Mouse (Mus musculus) adrenal gland (tissue): ENCODE measurements around the gene Ddhd1.
"Not testable (repeated sequence)": the region's sequence is repeated elsewhere in the genome, so short reads cannot be mapped to it uniquely, and the experiment has no call there.

Source experiments
- intact Hi-C: fragments of 180-260 bp; cut with DNase I; formaldehyde crosslinking; loops from one replicate; pipeline ENCODE4 v1.15.1; 2025

Ddhd1 gene

GRCm38 (mm10) chr14:45583494-45584027, 74.4 kb downstream of the Ddhd1 start:
- intact Hi-C loops = no loop called here

DNA sequence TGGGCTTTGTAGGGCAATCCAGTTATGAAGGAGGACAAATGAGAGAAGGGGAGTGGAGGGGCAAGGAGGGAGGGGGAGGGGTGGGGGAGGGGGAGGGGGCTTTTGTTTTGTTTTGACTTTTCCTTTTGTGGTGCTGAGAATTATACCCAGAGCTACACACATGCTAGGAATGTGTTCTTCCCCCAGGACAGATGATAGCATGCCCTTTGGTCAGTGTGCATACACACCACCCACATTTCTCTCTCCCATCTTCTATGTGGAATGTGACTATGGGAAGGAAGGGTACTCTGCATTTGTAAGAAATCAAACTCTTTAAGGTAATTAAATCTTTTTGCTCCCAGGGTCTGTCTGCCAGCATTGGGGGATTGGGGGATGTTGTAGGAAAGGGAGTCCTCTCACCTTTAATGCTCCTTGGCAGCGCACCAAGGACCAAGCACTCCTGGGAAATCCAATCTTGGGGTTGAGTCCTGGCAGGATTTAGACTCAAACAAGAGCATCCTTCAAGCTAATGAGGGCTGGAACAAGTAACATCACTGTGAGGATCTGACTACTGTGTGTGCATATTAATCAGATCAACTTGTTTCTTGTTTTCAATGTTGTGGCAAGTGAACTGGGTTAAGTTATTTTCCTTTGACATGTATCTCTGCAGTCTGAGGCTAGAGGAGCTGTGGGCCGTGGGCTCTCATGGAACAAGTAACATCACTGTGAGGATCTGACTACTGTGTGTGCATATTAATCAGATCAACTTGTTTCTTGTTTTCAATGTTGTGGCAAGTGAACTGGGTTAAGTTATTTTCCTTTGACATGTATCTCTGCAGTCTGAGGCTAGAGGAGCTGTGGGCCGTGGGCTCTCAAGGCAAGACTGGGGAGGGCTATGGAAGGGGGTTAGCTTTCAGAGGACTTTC, 76.8 kb downstream of the Ddhd1 start:
- intact Hi-C loops = not testable (repeated sequence)

DNA sequence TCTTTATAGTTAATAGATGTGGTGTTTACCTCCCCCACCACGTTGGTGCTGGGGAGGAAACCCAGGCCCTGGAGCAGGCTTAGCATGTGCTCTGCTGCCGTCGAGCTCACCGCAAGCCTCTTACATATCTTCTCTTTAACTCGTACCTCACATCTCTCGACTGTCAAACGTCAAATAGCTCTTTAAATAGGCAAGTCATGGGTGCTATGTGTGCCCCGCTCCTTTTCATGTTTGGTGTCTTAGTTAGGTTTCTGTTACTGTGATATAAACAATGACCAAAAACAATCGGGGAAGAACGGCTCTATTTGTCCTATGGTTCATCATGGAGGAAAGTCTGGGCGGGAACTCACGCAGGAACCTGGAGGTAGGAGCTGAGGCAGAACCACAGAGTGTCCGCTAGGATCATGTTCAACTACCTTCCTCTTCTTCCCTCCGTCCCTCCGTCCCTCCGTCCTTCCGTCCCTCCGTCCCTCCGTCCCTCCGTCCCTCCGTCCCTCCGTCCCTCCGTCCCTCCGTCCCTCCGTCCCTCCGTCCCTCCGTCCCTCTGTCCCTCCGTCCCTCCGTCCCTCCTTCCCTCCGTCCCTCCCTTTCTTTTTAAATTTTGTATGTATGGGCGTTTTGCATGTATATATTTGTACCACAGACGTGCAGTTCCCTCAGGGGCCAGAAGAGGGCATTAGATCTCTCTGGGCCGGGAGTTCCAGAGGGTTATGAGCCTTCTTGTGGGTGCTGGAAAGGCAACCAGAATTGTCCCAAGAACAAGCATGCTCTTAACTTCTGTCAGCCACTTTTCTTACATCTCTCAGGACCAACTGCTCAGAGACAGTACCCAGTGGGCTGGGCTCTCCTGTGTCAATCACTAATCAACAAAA, 91.6 kb downstream of the Ddhd1 start:
- intact Hi-C loops = loop anchor here (5.0 kb wide), 1 partner anchor 126 kb away; no protein-coding TSS in a partner anchor

GRCm38 (mm10) chr14:45565216-45566065, 92.5 kb downstream of the Ddhd1 start:
- intact Hi-C loops = loop anchor here (5.0 kb wide), 1 partner anchor 127 kb away; no protein-coding TSS in a partner anchor

DNA sequence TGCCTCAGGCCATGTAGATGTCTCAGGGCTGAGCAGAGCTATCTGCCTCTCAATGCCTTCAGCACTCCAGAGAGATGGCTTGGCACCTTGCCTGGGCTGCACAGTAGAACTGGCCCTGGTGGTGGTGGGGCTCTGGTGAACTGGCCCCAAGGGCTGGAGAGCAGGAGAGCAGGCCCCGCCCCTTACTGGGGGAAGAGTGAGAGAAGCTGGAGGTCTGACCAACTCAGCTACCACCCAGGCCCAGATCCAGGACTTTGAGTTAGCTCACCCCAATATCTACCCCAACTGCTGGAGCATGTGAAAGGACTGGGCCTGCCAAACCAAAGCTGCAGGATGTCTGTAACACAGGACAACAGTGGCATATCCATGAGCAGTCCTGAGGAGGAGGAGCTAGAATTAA, 94.4 kb downstream of the Ddhd1 start:
- intact Hi-C loops = no loop called here

- intact Hi-C loops = no loop called here
Observed at GRCm38 (mm10) chr14:45561681-45562080, 96.3 kb downstream of the Ddhd1 start.

DNA sequence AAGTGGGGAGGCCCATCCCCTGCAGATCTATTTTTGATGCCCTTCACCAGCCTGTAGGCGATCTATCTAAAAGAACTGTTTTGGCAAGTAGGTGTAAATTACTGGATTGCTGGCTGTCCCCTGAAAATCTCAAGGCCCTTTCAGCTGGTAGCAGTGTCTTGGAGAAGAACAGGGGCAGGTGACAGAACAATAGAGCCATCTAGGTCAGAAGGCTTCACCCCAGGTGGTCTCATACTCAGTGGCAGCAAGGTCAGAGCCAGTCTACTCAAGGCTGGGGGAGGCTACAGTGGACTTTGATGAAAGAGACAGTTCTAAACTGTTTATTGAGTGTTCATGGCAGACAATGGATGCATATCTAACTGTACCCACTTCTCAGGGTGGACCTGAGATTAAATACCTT, 98.9 kb downstream of the Ddhd1 start:
- intact Hi-C loops = no loop called here

DNA sequence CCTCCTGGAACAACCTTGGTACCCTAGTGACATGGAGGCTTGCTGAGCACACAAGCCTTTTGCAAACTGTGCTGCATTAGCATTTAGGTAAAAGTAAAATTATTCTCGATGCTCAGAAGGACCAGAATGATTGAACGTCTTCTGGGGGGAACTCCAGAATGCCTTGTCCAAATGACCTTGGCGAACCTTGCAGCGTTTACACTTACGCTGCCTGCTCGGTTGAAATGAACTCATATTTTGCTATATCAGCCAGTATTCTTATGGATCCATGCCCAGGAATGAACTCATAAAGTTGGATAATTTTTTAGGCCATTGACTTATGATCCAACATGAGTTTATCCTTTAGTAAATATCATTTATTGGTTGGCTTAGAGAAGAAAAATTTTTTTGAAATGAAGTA, 103.6 kb downstream of the Ddhd1 start:
- intact Hi-C loops = no loop called here

DNA sequence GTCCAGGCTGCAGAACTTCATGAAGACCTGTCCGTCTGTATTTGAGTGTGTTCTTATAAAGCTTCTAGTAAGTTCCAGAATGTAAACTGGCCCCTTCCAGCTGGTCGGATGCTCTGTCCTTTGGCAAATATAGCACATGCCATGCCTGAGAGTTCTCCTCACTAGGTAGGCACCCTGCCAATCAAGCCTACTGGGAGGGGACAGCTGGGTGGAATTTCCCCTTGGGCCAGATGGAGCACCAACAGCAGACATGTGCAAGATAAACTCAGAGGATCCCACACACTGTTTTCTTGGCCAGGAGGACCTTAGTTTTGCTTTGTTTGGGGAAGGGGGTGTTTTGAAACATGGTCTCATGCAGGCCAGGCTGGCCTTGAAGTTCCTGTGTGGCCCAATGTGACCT, 104.1 kb downstream of the Ddhd1 start:
- intact Hi-C loops = no loop called here

DNA sequence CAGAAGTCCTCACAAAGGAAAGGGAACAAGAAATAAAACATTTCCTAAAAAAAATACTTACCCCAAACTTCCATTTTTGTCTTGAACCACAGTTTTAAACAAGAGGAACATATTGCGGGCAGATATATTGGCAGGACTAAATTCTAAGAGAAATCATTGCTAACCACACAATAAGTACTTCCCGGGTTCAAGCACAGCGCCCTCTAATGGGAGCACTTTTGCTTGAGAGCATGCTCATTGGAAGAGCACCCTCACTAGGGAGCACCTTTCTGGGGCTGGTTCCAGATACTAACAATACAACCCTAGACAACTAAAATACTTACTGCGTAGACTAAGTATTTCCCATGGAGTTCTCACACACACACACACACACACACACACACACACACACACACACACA, 105.5 kb downstream of the Ddhd1 start:
- intact Hi-C loops = no loop called here

DNA sequence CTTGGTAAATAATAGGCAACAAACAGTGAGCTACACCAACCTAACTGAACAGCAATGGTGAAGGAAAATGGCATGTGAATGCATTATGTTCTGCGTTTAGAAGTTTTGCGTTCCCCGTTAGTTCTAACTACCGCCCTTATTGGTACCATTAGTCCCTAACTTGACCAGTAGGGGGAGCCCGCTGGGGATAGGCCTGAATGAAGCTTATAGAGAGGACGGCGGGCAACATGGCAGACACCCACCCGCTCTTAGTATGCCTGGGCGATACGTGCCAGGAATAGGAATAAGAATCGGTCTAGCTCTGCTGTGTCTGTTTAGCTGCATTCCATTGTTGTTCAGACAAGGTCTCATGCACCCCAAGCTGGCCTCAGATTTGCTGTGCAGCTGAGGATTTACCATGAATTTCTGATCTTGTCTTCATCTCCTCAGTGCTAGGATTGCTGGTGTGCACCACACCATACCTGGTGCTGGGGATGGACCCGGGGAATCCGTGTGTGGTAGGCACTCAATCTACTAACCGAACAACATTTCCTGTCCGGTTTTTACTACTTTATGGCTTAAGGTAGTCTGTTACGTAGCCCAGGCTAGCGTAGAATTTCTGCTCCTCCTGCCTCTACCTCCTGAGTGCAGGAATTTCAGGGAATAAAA, 106.7 kb downstream of the Ddhd1 start:
- intact Hi-C loops = no loop called here

DNA sequence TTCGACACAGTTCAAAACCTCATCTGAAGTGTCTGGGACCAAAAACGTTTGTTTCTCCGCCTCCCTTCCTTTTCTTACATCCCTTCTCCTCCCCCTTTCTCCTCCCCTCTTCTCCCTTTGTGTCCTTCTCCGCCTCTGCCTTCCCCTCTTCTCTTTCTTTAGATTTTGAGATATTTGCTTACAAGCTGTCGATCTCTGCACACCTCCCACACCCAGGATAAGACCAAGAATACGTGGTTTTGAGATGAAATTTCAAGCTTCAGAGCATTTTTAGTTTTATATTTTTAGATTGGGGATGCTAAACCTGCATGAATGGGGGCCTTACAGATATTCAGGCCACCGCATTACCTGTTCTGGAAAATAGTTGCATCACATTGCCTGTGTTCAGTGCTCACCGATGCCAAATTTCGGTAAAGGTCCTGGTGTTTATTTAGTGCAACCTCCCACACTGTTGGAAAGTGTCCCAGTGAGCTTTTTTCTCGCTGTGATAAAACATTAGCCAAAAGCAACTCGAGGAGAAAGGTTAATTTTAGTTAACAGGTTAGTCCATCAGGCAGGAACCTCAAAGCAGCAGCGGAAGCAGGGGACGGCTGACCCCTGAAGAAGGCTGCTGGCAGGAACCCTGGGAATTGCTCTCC, 107.8 kb downstream of the Ddhd1 start:
- intact Hi-C loops = no loop called here

DNA sequence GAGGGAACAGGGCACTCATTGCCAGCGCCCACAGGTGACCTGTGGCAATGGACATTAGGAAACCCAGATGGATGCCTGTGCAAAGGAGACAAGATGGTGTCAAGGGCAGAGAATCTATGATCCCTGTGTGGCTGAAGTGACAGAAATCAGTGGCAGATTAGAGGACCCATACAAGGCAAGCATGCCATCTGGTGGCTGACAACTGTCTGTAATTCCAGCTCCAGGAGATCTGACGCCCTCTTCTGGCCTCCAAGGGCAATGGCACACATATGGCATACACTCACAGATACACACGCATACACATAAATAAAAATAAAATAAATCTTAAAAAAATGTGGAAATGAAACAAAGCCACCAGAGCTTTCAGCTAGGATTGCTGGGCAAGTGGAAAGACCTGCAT, 109.8 kb downstream of the Ddhd1 start:
- intact Hi-C loops = no loop called here

- intact Hi-C loops = no loop called here
Observed at GRCm38 (mm10) chr14:45544905-45545304, 113.0 kb downstream of the Ddhd1 start.

GRCm38 (mm10) chr14:45544026-45544425, 113.9 kb downstream of the Ddhd1 start:
- intact Hi-C loops = no loop called here

DNA sequence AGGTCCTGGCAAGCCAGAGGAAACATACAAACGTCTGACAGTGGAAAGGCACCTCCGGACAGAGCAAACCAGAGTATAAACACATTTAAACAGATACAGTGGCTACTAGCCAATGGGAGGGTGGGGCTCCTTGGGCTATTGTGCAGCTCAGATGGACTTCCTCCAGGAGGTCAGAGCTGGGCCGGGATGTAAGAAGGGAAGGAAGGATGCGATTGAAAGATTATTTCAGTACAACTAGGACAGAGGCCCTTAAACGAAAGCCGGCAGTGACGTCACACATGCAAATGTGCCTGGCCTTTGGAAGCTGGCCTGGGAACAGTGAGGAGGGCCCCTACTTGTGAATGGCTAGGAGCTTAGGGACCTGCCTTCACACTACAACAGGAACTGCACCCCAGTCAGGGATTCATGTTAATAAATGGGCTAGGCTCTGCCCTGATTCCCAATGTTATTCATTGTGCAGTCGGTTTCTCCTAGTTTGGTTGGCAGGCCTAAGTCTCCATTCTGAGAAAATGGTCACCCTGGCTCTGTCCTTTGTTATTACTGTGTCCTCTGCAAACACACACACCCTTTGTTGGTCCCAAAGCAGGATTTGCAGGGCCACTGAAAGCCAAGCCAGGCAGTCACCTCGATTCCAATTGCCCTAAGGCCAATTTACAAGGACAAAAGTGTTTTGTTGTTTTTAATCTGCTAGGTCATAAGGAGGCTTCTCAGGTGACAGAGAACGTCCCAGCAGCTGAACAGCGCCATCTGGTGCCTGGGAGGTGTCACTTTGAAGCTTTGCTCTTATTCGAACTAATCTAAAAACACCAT, 118.1 kb downstream of the Ddhd1 start:
- intact Hi-C loops = loop anchor here (2.0 kb wide), 1 partner anchor 117 kb away; no protein-coding TSS in a partner anchor
